Mouse (Mus musculus) central nervous system, embryonic 14 days (tissue): ENCODE measurements around the gene Tm6sf1. TPM values are rescaled to one million over a fixed set of nuclear protein-coding genes. Genes with fewer than 3 reads are reported as not detected.

Experiments used
- polyA plus RNA-seq: library from polyadenylated mRNA; depleted of rRNA; stranded (reverse); fragments of >200 nt; gene quantifications from 2 replicates; pipeline ENCODE4 v1.2.3, GENCODE M21; 2012; rRNA removed

Tm6sf1 gene
- 16.9 and 19.6 TPM in 2 replicates for polyA plus RNA-seq

DNA sequence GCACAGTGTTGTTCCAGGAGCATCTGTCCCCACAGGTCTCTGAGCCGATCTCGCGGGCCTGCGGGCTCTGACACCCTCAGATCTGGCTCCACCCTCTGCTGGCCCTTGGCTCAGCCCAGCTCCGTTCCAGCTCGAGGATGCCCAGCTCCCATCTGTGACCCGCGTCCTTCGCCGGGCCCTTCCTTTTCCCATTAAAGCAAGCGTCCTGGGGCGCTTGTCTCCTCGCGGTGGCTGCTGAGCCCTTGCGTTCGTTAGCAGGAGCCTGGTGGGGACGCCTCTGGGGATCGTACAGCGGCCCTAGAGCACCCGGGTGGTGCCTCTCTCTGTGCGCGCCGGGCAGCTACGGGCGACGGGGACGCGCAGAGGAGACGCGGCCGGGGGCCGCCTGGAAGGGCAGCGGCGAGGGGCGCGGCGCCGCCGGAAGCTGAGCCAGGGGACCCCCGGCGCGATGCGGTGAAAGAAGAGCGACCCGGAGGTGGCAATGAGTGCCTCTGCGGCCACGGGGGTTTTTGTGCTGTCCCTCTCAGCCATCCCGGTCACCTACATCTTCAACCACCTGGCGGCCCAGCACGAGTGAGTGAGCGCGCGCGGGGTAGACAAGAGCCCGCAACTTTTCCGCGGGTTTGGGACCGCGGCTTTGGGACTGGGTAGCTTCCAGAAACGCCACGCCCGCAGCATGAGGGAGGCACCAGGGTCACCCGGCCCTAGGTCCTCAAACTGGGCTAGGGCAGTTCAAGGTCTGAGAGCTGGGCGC, at the start of gene Tm6sf1:
Tm6sf1 (plus strand) TSS at position 34 of the 754 bp plus-strand sequence.

GRCm38 (mm10) chr7:81829379-81829894, 29.4 kb upstream of the Tm6sf1 start, which contains the start of gene Btbd1:
Gene Btbd1, minus strand, starts transcription at chr7:81829431.

DNA sequence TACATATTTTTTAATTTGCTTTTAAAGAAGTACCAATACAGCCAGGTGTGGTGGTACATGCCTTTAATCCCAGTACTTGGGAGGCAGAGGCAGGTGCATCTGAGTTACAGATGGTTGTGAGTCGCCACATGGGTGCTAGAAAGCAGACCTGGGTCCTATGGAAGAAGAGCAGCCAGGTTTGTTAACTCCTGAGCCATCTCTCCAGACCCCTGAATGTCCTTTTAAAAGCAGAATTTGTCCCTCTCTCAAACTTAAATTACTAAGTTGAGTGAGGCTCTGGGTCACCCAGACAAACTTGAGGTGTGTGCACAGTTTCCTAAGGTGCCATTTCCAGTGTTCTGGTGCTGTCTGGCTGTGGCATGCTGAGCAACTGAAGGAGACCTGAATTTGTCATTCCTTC, 3.1 kb upstream of the Tm6sf1 start, which contains the start of gene Gm10160:
Gm10160 (minus strand) TSS at position 101 of the 400 bp plus-strand sequence.

Other genes with a start within 250 kb of the Tm6sf1 start
- gene Homer2, start 151.5 kb upstream of the Tm6sf1 start, polyA plus RNA-seq = 16.3 and 16.9 TPM in 2 replicates
- 58.3 and 69.8 TPM in 2 replicates for gene Ramac, start 96.1 kb upstream of the Tm6sf1 start, polyA plus RNA-seq
- gene 3110040N11Rik, start 69.5 kb upstream of the Tm6sf1 start, polyA plus RNA-seq = 50.0 and 50.7 TPM in 2 replicates
- gene Btbd1, start 29.6 kb upstream of the Tm6sf1 start, polyA plus RNA-seq = 77.8 and 84.7 TPM in 2 replicates
- gene Gm10160, start 3.2 kb upstream of the Tm6sf1 start, polyA plus RNA-seq = not detected in 2 replicates
- gene Hdgfl3, start 75.5 kb downstream of the Tm6sf1 start, polyA plus RNA-seq = 58.3 and 65.1 TPM in 2 replicates
- gene Bnc1, start 133.3 kb downstream of the Tm6sf1 start, polyA plus RNA-seq = 0.25 and 1.6 TPM in 2 replicates